Mouse (Mus musculus) hindbrain, embryonic 14.5 days (tissue): Measurements from ENCODE around the gene Efna2. TPM values are rescaled to one million over a fixed set of nuclear protein-coding genes. Genes with fewer than 3 reads are reported as not detected.
A peak's percentile ranks its signal among the peaks of the same experiment; 100 is the strongest.

ENCODE experiments used
- ATAC-seq: fragments of 200-750 bp; cut with Nextera tagmentation; 2 replicates; pipeline ENCODE4 v1.8.0; 2017; ENCODE audit warnings: moderate number of reproducible peaks, mild to moderate bottlenecking, moderate TSS enrichment, moderate library complexity; ENCODE audit not compliant: low FRiP score
- DNase-seq: peaks from one replicate; pipeline ENCODE4 v3.0.0-alpha.2; 2015; ENCODE audit warnings: low spot score
- H3K27ac ChIP-seq: fragments of 300-500 bp; sonication (generic); 2 replicates; pipeline ENCODE4 v1.5.1; 2014; ENCODE audit warnings: mild to moderate bottlenecking, moderate library complexity
- H3K27me3 ChIP-seq: fragments of 300-500 bp; sonication (generic); 2 replicates; pipeline ENCODE4 v1.6.1; 2014; ENCODE audit warnings: mild to moderate bottlenecking, low read length, mixed read lengths; ENCODE audit not compliant: control insufficient read depth, insufficient read depth
- H3K36me3 ChIP-seq: fragments of 300-500 bp; sonication (generic); replicated peaks from 2 replicates; pipeline ENCODE4 v1.6.1; 2014; ENCODE audit not compliant: control insufficient read depth, insufficient read depth
- H3K4me1 ChIP-seq: fragments of 300-500 bp; sonication (generic); replicated peaks from 2 replicates; pipeline ENCODE4 v1.6.1; 2014; ENCODE audit warnings: antibody characterized with exemption, low read length, mixed read lengths; ENCODE audit not compliant: control insufficient read depth, insufficient read depth
- H3K4me2 ChIP-seq: fragments of 300-500 bp; sonication (generic); replicated peaks from 2 replicates; pipeline ENCODE4 v1.6.1; 2014; ENCODE audit warnings: mild to moderate bottlenecking, moderate library complexity
- H3K4me3 ChIP-seq: fragments of 300-500 bp; sonication (generic); replicated peaks from 2 replicates; pipeline ENCODE4 v1.5.1; 2014; ENCODE audit warnings: mild to moderate bottlenecking, low read length
- H3K9ac ChIP-seq: fragments of 300-500 bp; sonication (generic); 2 replicates; pipeline ENCODE4 v1.6.1; 2014
- H3K9me3 ChIP-seq: fragments of 300-500 bp; sonication (generic); 2 replicates; pipeline ENCODE4 v1.6.1; 2016; ENCODE audit warnings: low read length; ENCODE audit not compliant: control insufficient read depth
- WGBS: fragments of 180-500 bp; shearing (Covaris S2); extraction: QIAGEN DNeasy Blood & Tissue Kit; methylation state at CpG from one replicate; pipeline ENCODE4 v1.1.7; 2014; 5-methylcytosine and 5-hydroxymethylcytosine counted together
- polyA plus RNA-seq: library from polyadenylated mRNA; unstranded; fragments of >200 nt; fragmentation: Nextera tagmentation; extraction: Ambion mirVana; gene quantifications from 2 replicates; pipeline ENCODE4 v1.2.1, GENCODE M21; 2014

The Efna2 gene
- polyA plus RNA-seq, 1 experiment from 2014 or later = 26.2 TPM

DNA sequence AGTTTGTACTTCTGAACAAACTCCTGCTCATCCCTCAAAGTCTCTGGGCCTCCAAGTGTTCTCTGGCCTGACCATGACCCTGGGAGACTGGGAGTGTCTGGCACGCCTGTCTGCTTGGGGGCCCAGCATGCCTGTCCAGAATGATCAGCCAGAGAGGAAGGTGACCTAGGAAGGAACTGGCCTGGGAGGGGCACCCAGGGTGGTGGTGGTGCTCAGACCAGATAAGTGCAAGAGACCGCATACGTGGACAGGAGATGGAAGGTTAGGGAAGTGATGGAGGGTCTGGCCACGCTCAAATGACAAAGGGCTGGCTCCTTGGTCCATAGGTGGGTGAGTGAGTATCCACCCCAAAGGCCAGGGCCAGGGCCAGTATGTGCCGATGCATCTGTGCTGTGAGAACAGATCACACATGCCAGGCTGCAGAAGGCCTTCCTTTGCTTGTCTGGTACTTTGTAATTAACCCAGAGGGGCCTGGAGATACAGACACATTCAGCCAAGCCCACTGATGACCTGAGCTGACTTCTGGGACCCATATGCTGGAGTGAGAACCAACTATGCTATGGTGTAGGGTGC lies 32.0 kb upstream of the Efna2 start:
- H3K9ac ChIP-seq = peak overlapping the region; percentile 100
- H3K27ac ChIP-seq = peak overlapping the region; percentile 99
- H3K9me3 ChIP-seq = no peaks in the 10 kb centered on the region
- no peak for DNase-seq
- peaks cover 14% of the 10 kb centered on the region for H3K4me1 ChIP-seq
- H3K36me3 ChIP-seq = peaks cover 46% of the 10 kb centered on the region
- ATAC-seq = no peak
- WGBS = 74% methylated on average over 5 of the region's 5 CpGs
- H3K27me3 ChIP-seq = no peaks in the 10 kb centered on the region
- H3K4me2 ChIP-seq = peak overlapping the region; percentile 100
- peak overlapping the region; percentile 100; the same call in 1 of the 2 replicates for H3K4me3 ChIP-seq

DNA sequence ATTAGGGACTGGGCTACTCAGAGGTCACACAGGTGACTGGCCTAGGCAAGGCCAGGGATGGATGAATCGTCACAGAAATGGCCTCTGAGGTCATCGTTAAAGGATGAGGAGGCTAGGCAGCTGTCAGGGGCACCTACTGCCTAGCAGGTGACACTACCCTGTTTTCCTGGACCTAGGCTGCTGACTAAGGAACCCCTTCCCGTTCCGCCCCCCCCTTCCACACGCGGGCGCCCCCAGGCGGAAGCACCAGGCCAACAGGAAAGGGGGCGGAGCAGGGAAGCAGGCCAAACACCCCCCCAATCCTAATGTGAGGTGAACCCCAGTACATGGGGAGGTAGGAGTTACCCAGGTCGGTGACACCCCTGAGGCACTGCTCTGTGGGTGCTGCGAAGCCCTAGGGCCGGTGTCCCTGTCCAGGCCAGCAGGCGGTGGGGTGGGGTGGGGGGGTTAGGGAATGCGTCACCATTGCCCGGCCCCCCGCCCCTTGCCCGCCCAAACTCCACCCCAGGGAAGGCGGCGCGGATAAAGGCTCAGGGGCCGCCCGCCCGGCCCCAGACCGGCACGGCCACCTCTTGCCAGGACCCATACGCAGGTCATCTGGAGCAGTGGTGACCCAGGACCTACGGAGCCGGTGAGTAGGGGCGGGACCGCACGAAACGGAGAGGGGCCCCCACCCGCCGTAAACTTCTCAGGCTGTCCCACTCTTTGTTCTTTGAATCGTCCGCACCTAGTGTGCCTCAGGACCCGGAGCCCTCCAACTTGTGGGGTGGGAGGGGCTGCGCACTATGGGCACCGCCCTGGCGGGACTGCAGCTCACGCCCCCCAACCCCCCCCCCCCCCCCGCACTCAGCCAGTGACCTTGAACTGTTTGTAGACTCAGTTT lies 31.3 kb upstream of the Efna2 start, which contains the start of gene Midn:
Gene Midn (plus strand): TSS at position 554 of the 883 bp plus-strand sequence.
- Histone ChIP-seq H3K9ac (peak within 1 kb of the TSS; percentile 100), H3K27me3 (no peaks in the 10 kb centered on the region), H3K4me2 (peak within 1 kb of the TSS; percentile 100), H3K36me3 (peaks cover 54% of the 10 kb centered on the region), H3K9me3 (no peaks in the 10 kb centered on the region), H3K4me1 (peaks cover 17% of the 10 kb centered on the region), H3K4me3 (peak within 1 kb of the TSS; percentile 100), H3K27ac (peak within 1 kb of the TSS; percentile 99)
- ATAC-seq = peak; percentile 18; the same call in 1 of the 2 replicates
- DNase-seq = peak; percentile 67
- WGBS = 2% methylated on average over 38 of the region's 42 CpGs

DNA sequence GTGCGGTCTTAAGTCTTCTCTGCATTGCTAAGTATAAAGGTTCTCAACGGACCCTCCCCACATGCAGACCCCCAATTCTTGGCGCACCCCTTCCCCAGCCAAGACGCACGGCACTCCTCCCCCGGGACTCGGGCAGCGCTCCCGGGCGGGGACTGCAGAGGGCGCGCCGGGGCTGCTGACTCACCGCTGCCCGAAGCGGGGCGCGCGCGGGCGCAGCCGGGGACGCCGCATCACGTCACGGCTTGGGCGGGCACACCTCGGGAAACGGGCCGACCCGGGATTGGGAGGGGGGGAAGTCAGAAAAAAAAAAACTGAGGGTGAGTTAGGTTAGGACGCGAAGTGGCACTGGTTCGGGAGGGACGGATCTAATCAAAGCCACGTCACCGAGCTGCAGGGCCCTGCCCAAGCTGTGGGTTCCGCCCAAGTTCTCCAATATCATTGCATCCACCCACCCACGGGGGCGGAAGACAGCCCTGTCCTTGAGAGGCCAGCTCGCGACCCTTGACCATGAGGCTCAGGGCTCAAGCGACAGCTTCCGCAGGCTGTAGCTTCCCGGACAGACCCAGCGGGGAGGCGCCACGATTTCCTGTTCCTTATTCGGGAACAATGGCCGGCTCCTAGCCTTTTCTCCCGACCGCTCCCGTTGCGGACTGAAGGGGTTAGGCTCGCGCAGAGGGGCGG lies 30.5 kb upstream of the Efna2 start:
- DNase-seq (peak; percentile 92), ATAC-seq (peak; percentile 37)
- Histone ChIP-seq H3K36me3 (peaks cover 57% of the 10 kb centered on the region), H3K4me3 (peak overlapping the region; percentile 100), H3K9me3 (no peaks in the 10 kb centered on the region), H3K4me1 (peaks cover 21% of the 10 kb centered on the region), H3K27me3 (no peaks in the 10 kb centered on the region), H3K27ac (peak overlapping the region; percentile 99), H3K4me2 (peak overlapping the region; percentile 100), H3K9ac (peak overlapping the region; percentile 100)
- under 1% methylated on average over 56 of the region's 57 CpGs for WGBS

DNA sequence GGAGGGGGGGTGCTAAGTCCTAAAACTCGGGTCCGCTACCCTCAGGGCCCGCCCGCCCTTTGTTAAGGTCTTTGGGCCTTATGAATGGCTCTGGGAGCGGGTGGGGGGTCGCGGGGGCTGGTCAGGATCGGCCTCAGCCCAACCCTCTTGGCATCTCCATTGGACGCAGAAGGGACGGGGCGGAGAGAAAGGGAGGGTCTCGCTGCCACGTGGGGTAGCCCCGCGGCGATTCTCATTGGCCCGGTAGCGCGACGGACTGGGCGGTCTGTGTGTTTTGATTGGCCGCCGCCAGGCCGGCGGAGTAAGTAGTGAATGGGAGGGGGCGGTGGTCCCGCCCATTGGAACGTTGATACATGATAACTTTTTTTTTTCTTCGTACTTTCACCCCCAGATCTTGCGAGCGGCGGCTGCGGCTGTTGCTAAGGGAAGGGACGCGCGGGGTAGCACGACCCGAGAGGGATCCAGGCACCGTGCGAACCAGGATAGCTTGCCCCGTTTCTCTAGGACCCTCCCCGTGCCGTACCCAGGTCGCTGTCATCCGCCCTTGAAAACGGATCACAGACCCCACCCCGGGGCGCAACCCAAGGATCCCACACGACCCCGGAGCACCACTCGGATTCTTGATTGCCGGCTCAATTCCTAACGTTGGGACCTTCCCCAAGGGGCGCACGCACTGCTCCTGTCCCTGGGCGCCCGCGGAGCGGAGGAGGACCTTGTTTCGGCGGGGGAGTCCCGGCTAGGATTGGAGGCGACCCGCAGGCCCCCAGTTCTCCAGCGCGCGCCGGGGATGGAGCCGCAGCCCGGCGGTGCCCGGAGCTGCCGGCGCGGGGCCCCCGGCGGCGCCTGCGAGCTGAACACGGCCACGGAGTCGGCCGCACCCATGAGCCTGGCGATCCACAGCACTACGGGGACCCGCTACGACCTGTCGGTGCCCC lies 29.7 kb upstream of the Efna2 start:
- Histone ChIP-seq H3K9ac (peak overlapping the region; percentile 100), H3K4me1 (peaks cover 22% of the 10 kb centered on the region), H3K4me2 (peak overlapping the region; percentile 100), H3K36me3 (peaks cover 57% of the 10 kb centered on the region), H3K27ac (peak overlapping the region; percentile 99), H3K9me3 (no peaks in the 10 kb centered on the region), H3K4me3 (peak overlapping the region; percentile 100), H3K27me3 (no peaks in the 10 kb centered on the region)
- DNase-seq = peak; percentile 97
- WGBS = under 1% methylated on average over 88 of the region's 88 CpGs
- ATAC-seq = peak; percentile 89

DNA sequence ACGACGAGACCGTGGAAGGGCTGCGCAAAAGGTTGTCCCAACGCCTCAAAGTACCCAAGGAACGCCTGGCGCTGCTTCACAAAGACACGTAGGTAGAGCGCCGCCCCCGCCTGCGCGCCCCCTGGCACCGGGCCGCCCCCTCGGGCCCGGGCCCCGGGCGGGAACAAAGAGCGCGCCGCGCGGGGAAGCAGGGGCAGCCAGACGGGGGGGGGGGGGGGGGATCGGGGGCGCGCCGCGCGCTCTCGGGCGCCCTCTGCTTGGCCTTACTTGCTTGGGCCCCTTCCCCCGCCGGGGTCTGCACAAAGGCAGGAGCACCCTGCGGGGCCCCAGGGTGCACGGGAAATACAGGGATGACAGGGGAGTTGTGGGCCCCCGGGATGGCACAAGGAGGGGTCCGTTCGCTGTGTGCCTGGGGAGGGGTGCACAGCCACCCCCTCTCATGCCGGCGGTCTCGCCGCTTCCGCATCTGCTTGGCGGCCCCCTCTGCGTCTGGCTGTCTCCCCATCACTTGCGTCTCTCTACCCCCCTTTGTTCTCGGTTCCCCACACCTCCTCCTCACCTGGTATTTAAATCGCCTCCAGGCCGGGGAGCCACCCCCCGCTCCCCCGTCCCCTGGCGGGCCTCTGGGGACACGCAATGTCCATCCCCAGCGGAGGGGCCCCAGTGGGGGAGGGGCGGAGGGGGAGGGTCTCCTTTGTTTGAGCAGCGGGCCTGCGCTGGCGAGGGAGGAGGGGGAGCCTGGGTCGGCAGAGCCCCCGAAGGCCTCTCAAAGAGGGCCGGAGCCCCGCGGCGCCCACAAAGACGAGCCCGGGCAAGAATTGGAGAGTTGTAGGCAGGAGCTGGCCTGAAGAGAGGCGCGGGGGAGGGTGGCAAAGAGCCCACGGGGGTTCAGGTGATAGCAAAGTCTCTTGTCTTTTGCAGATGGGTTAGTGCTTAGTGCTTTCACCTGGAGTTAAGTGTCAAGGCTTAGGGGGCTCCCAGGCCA lies 28.8 kb upstream of the Efna2 start:
- H3K4me2 ChIP-seq = peak overlapping the region; percentile 100
- H3K4me3 ChIP-seq = peak overlapping the region; percentile 100
- H3K27ac ChIP-seq = peak overlapping the region; percentile 99
- no peaks in the 10 kb centered on the region for H3K9me3 ChIP-seq
- H3K4me1 ChIP-seq = peaks cover 22% of the 10 kb centered on the region
- H3K36me3 ChIP-seq = peaks cover 57% of the 10 kb centered on the region
- H3K9ac ChIP-seq = peak overlapping the region; percentile 100
- under 1% methylated on average over 54 of the region's 71 CpGs for WGBS
- no peaks in the 10 kb centered on the region for H3K27me3 ChIP-seq
- DNase-seq (peak; percentile 74), ATAC-seq (no peak)

DNA sequence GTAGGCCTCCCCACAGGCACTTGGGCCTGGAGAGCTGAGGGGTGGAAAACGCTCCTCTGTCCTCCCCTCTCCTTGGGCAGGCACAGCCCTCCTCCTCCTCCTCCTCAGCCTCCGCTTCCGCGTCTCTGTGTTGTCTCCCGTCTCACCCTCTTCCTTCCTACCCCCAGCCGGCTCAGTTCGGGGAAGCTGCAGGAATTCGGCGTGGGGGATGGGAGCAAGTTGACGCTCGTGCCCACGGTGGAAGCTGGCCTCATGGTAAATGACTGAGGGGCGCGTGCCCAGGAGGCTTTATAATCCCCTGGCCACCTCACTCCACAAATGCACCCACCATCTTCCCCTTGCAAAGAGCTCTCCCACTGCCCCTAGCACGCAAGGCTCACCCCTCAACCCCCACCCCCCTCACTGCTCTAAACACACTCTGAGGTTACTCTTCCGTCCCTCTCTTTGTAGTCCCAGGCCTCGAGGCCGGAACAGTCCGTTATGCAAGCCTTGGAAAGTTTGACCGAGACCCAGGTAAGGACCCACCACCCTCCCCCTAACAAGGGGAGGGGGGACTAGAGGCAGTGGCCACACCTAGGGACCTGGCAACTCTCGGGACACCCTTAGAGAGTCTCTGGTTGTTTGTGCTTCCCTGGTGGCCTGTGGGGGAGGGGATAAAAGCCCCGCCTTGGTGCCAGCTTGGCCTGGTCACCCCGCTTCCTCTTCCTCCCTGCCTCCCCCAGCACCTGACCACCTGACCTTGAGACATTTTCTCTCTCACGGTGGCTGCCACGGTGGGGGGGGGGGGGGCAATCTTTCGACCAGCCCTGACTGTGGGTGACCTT lies 27.9 kb upstream of the Efna2 start:
- Histone ChIP-seq H3K27me3 (no peaks in the 10 kb centered on the region), H3K27ac (peak overlapping the region; percentile 99), H3K4me3 (peak overlapping the region; percentile 100), H3K9ac (peak overlapping the region; percentile 100), H3K4me1 (peaks cover 25% of the 10 kb centered on the region), H3K4me2 (peak overlapping the region; percentile 100), H3K36me3 (peaks cover 57% of the 10 kb centered on the region), H3K9me3 (no peaks in the 10 kb centered on the region)
- no peak for ATAC-seq
- WGBS = under 1% methylated on average over 25 of the region's 26 CpGs
- DNase-seq = peak; percentile 54

DNA sequence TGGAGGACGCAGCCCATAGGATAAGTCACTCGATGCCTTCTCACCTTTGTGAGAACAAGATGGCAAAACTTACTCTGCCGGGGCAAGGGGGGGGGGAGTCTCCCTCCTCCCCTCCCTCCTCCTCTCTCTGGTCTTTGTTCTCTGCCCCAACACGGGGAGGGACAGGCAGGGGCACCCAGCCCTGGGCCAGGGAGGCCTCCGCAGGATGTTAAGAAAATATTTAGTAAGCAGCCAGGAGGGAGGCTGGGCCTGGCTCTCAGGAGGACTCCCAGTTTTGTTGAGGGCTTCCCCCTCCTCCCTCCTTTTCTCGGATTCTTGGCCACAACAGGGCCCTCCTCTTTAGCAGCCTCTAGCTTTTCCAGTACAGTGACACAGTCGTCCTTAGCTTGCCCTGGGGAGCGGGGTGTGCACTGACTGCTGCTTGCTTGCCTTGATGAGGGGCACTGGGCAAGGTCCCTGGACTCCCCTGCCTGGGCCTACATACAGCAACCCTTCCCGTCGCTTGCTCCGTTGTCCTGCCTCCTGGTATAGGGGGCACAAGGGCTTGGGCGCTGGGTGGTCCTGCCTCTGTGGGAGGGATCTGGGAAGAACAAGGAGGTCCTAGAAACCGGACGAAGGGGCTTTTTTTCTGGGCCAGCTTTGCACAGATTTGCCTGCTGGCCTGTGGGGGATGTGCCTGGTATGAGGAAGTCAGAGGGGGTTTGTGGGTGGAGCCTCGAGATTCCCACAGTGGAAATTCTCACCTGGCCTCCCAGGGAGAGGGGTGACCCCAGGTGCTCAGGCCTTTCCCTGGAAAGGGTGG lies 27.0 kb upstream of the Efna2 start:
- H3K9ac ChIP-seq = peak overlapping the region; percentile 100
- no peaks in the 10 kb centered on the region for H3K9me3 ChIP-seq
- 4% methylated on average over 15 of the region's 15 CpGs for WGBS
- no peak for DNase-seq
- H3K27ac ChIP-seq = peak overlapping the region; percentile 99
- H3K36me3 ChIP-seq = peaks cover 65% of the 10 kb centered on the region
- H3K27me3 ChIP-seq = no peaks in the 10 kb centered on the region
- no peak for ATAC-seq
- peak overlapping the region; percentile 100 for H3K4me2 ChIP-seq
- H3K4me3 ChIP-seq = peak overlapping the region; percentile 100
- H3K4me1 ChIP-seq = peaks cover 25% of the 10 kb centered on the region
